Mouse (Mus musculus) neutrophil, adult 5-6 weeks (primary cell): ENCODE results near the gene Stra8. TPM values are rescaled to one million over a fixed set of nuclear protein-coding genes. Genes with fewer than 3 reads are reported as not detected.

Source experiments
- ATAC-seq: fragments of 151-379, 151-347 bp; 2 replicates; pipeline ENCODE4 v1.8.0; 2017; ENCODE audit warnings: mild to moderate bottlenecking, moderate TSS enrichment; ENCODE audit not compliant: insufficient number of reproducible peaks, poor library complexity, low FRiP score, severe bottlenecking; ENCODE audit errors: extremely low read depth
- total RNA-seq: library from RNA; stranded (forward); fragments of 200-1000 nt; gene quantifications from 2 replicates; pipeline ENCODE4 v1.2.3, GENCODE M21; 2017

Stra8 gene
- total RNA-seq, 1 experiment from 2014 or later: not detected

DNA sequence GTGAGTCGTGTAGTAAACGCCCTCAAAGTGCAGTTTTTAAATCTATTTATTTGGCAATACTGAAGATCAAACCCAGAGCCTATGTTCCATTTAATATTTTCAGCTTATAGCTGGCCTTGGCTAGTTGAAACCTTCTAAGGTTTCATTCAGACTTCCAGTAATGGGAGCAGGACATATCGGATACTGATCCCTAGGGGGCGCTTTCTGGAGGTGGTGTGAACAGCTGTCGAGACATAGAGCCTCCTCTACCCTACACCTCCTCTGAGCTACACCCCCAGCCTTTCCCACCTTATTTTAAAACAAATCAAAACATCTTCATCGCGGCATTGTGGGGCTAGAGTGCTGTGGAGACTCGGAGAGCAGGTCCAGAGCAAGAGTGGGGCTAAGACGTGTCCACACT lies 60.7 kb downstream of the Stra8 start:
- ATAC-seq: no peak

DNA sequence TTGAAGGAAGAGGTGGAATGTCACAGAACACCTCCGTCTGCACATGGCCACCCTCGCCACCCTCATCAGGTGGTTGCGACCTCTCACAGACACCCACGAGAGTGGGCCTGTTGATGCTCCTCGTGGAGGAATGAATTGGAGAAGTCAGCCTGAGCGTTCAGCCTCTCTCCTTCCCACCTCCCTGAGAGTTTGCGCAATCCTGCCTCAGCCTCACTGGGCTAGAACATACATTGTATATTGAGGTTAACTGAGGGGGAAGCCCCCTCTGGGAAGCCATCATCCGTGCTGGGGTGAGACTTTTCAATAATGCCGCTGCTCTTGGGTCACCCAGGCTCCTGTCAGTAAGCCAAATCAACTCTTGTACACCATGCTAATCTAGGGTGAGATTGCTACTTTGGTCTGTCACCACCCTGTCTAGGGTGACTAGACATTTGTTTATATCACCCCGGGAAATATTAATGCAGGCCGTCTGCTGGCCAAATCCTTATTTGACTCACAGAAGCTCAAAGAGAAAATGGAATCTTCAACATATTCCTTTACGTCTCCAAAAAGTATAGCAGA lies 67.2 kb downstream of the Stra8 start:
- no peak for ATAC-seq

GRCm38 (mm10) chr6:34988081-34988761 lies 68.3 kb downstream of the Stra8 start, which contains the start of gene Slc23a4:
Gene Slc23a4 (minus strand): TSS chr6:34988404.
- ATAC-seq: no peak

Other genes with a start within 250 kb of the Stra8 start
- gene Agbl3, start 139.7 kb upstream of the Stra8 start, total RNA-seq: 6.1 and 6.9 TPM in 2 replicates
- gene Tmem140, start 57.0 kb upstream of the Stra8 start, total RNA-seq: 24.3 and 26.1 TPM in 2 replicates
- 11.5 and 15.1 TPM in 2 replicates for gene Cyren, start 42.1 kb upstream of the Stra8 start, total RNA-seq
- gene Wdr91, start 9.3 kb upstream of the Stra8 start, total RNA-seq: 32.7 and 34.8 TPM in 2 replicates
- 0.23 and 0.61 TPM in 2 replicates for gene Slc23a4, start 68.2 kb downstream of the Stra8 start, total RNA-seq
- gene Cnot4, start 213.6 kb downstream of the Stra8 start, total RNA-seq: 53.3 and 57.0 TPM in 2 replicates